Comparison of ENCODE assay signal across 15 mouse cellular contexts in the genomic region with DNA sequence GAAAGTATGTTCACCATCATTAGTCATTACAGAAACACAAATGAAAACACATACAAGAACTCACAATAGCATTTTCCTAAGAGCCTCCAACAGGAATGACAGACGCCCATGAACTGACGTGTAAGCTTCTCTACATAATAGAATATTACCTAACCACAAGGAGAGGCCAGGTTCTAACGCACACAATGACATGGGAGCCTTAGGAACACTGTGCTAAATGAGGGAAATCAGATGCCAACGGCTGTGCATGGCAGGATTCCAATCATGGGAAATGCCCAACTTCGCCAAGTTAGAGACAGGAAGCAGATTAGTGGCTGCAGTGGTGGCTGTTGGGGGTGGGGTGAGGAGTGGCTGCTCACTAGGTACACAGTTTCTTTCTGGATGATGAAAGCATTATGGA.
A peak's percentile ranks its signal among the peaks of the same experiment; 100 is the strongest.
DNase-seq lines count a peak whose midpoint lies in the region; ATAC-seq and TF ChIP-seq lines count a peak whose summit lies in the region.
"Had no signal": no experiment of that assay in that cellular context is flagged by ENCODE, and none has a peak within 500 bp of the region (broad histone marks: within the 10 kb centered on the region; RNA-seq: fewer than 3 reads in every experiment).

No protein-coding gene starts in this region.

- 0 out of 2 replicates have a peak, but pooled peaks cover 5% of the 10 kb centered on the region for H3K4me1 ChIP-seq in hindbrain, embryonic 14.5 days (replicated peaks; ENCODE audit: control insufficient read depth, insufficient read depth, low read length)
- H3K4me1 ChIP-seq in hindbrain, embryonic 11.5 days (replicated peaks; ENCODE audit: control insufficient read depth, insufficient read depth, low read length): no peaks in the 10 kb centered on the region
- no peaks in the 10 kb centered on the region for H3K4me1 ChIP-seq in midbrain, embryonic 11.5 days (ENCODE audit: control insufficient read depth, insufficient read depth, low read length)
- H3K4me1 ChIP-seq in midbrain, embryonic 10.5 days: peaks cover 36% of the 10 kb centered on the region
- H3K4me1 ChIP-seq in embryonic facial prominence, embryonic 14.5 days (ENCODE audit: control insufficient read depth, insufficient read depth, low read length): peaks cover 35% of the 10 kb centered on the region
- no peaks in the 10 kb centered on the region for H3K4me1 ChIP-seq in intestine, postnatal 0 days (replicated peaks; ENCODE audit: control insufficient read depth, insufficient read depth, low read length)

- no peaks in the 10 kb centered on the region for H3K9me3 ChIP-seq in hindbrain, embryonic 14.5 days (ENCODE audit: control insufficient read depth, low read length)
- no peaks in the 10 kb centered on the region for H3K9me3 ChIP-seq in hindbrain, embryonic 11.5 days (ENCODE audit: control insufficient read depth, low read length)
- no peaks in the 10 kb centered on the region for H3K9me3 ChIP-seq in midbrain, embryonic 11.5 days (ENCODE audit: control insufficient read depth, low read length)
- H3K9me3 ChIP-seq in midbrain, embryonic 10.5 days (replicated peaks): no peaks in the 10 kb centered on the region
- no peaks in the 10 kb centered on the region for H3K9me3 ChIP-seq in embryonic facial prominence, embryonic 14.5 days (ENCODE audit: control insufficient read depth, low read length)
- no peaks in the 10 kb centered on the region for H3K9me3 ChIP-seq in intestine, postnatal 0 days (ENCODE audit: control insufficient read depth)
- H3K9me3 ChIP-seq: heart, embryonic 13.5 days; limb, embryonic 10.5 days had no signal

- no peak for TF ChIP-seq CTCF in intestine, postnatal 0 days (IDR thresholded peaks at IDR 0.05; ENCODE audit: low read depth)

- 62% methylated on average over 5 of the region's 5 CpGs for WGBS in hindbrain, embryonic 14.5 days
- 83% methylated on average over 5 of the region's 5 CpGs for WGBS in hindbrain, embryonic 11.5 days
- 75% methylated on average over 5 of the region's 5 CpGs for WGBS in midbrain, embryonic 11.5 days
- WGBS in midbrain, embryonic 10.5 days: 74% methylated on average over 5 of the region's 5 CpGs
- 46% methylated on average over 5 of the region's 5 CpGs for WGBS in embryonic facial prominence, embryonic 14.5 days
- WGBS in intestine, postnatal 0 days: 80% methylated on average over 5 of the region's 5 CpGs

- H3K27me3 ChIP-seq in hindbrain, embryonic 14.5 days (ENCODE audit: control insufficient read depth, insufficient read depth, low read length): no peaks in the 10 kb centered on the region
- H3K27me3 ChIP-seq in hindbrain, embryonic 11.5 days (ENCODE audit: control insufficient read depth, insufficient read depth, low read length): no peaks in the 10 kb centered on the region
- no peaks in the 10 kb centered on the region for H3K27me3 ChIP-seq in midbrain, embryonic 11.5 days (ENCODE audit: control insufficient read depth, insufficient read depth, low read length)
- H3K27me3 ChIP-seq in midbrain, embryonic 10.5 days (ENCODE audit: low read depth, poor library complexity, severe bottlenecking): no peaks in the 10 kb centered on the region; the same call in 1 of the 2 replicates
- no peaks in the 10 kb centered on the region for H3K27me3 ChIP-seq in embryonic facial prominence, embryonic 14.5 days (replicated peaks; ENCODE audit: control insufficient read depth, insufficient read depth, low read length)
- H3K27me3 ChIP-seq in intestine, postnatal 0 days (replicated peaks; ENCODE audit: control insufficient read depth, insufficient read depth, low read length): no peaks in the 10 kb centered on the region
- H3K27me3 ChIP-seq: heart, embryonic 13.5 days had no signal

- H3K27ac ChIP-seq in hindbrain, embryonic 14.5 days: peak overlapping the region; percentile 16; the same call in 1 of the 2 replicates
- H3K27ac ChIP-seq in hindbrain, embryonic 11.5 days (ENCODE audit: low read depth, low read length): no peak overlapping the region
- H3K27ac ChIP-seq in midbrain, embryonic 11.5 days (ENCODE audit: low read depth, low read length): no peak overlapping the region
- no peak overlapping the region for H3K27ac ChIP-seq in midbrain, embryonic 10.5 days (replicated peaks)
- peak overlapping the region; percentile 66 for H3K27ac ChIP-seq in embryonic facial prominence, embryonic 14.5 days (replicated peaks; ENCODE audit: low read depth, low read length)
- H3K27ac ChIP-seq in intestine, postnatal 0 days (ENCODE audit: low read depth, low read length): no peak overlapping the region
- H3K27ac ChIP-seq: heart, embryonic 13.5 days; limb, embryonic 10.5 days had no signal

- no peak overlapping the region for H3K4me2 ChIP-seq in hindbrain, embryonic 14.5 days (replicated peaks)
- H3K4me2 ChIP-seq in hindbrain, embryonic 11.5 days (replicated peaks; ENCODE audit: low read depth, low read length): no peak overlapping the region
- H3K4me2 ChIP-seq in midbrain, embryonic 11.5 days: no peak overlapping the region
- no peak overlapping the region for H3K4me2 ChIP-seq in embryonic facial prominence, embryonic 14.5 days (ENCODE audit: low read depth, low read length)
- H3K4me2 ChIP-seq in intestine, postnatal 0 days (replicated peaks; ENCODE audit: low read depth): no peak overlapping the region
- H3K4me2 ChIP-seq: heart, embryonic 13.5 days had no signal

- ATAC-seq in hindbrain, embryonic 14.5 days (ENCODE audit: low FRiP score): no peak
- no peak for ATAC-seq in hindbrain, embryonic 11.5 days (ENCODE audit: low FRiP score)
- ATAC-seq in midbrain, embryonic 11.5 days (ENCODE audit: low FRiP score): no peak
- peak; percentile 62; the same call in 1 of the 2 replicates for ATAC-seq in embryonic facial prominence, embryonic 14.5 days (ENCODE audit: low read depth)
- no peak for ATAC-seq in intestine, postnatal 0 days
- ATAC-seq: inflammation-experienced regulatory T-cells, adult 6 months; liver, postnatal 0 days had no signal

- no peaks in the 10 kb centered on the region for H3K36me3 ChIP-seq in hindbrain, embryonic 14.5 days (replicated peaks; ENCODE audit: control insufficient read depth, insufficient read depth)
- H3K36me3 ChIP-seq in hindbrain, embryonic 11.5 days (ENCODE audit: control insufficient read depth, insufficient read depth, low read length): no peaks in the 10 kb centered on the region
- no peaks in the 10 kb centered on the region for H3K36me3 ChIP-seq in midbrain, embryonic 11.5 days (ENCODE audit: control insufficient read depth, insufficient read depth, low read length)
- H3K36me3 ChIP-seq in midbrain, embryonic 10.5 days: no peaks in the 10 kb centered on the region
- peaks cover 32% of the 10 kb centered on the region for H3K36me3 ChIP-seq in embryonic facial prominence, embryonic 14.5 days (ENCODE audit: control insufficient read depth, insufficient read depth, low read length)
- no peaks in the 10 kb centered on the region for H3K36me3 ChIP-seq in intestine, postnatal 0 days (ENCODE audit: control insufficient read depth, insufficient read depth)
- H3K36me3 ChIP-seq: heart, embryonic 13.5 days had no signal

- peak; percentile 58 for DNase-seq in hindbrain, embryonic 14.5 days (ENCODE audit: low spot score)
- DNase-seq in hindbrain, embryonic 11.5 days (ENCODE audit: low spot score): no peak
- peak; percentile 59 for DNase-seq in midbrain, embryonic 11.5 days (ENCODE audit: low spot score, missing footprints)
- DNase-seq in midbrain, embryonic 10.5 days (ENCODE audit: low spot score): no peak
- DNase-seq in embryonic facial prominence, embryonic 14.5 days (ENCODE audit: low spot score): peak; percentile 81
- DNase-seq in lung, postnatal 25 days (ENCODE audit: low spot score): peak; percentile 43
- no peak for DNase-seq in c-Kit-positive CD71-positive TER-119-positive erythroid progenitor cells, embryonic 14.5 days (ENCODE audit: low spot score)
- DNase-seq: cerebellum, postnatal 25 days; gastrocnemius, postnatal 10 days; liver, postnatal 0 days; thymus, adult 18-20 months had no signal

- H3K9ac ChIP-seq in hindbrain, embryonic 14.5 days: no peak overlapping the region
- H3K9ac ChIP-seq in hindbrain, embryonic 11.5 days (ENCODE audit: low read depth, low read length): no peak overlapping the region
- H3K9ac ChIP-seq in midbrain, embryonic 11.5 days (ENCODE audit: low read length): no peak overlapping the region
- no peak overlapping the region for H3K9ac ChIP-seq in embryonic facial prominence, embryonic 14.5 days (ENCODE audit: low read depth, low read length)
- no peak overlapping the region for H3K9ac ChIP-seq in intestine, postnatal 0 days (ENCODE audit: low read depth, low read length)
- H3K9ac ChIP-seq: heart, embryonic 13.5 days; liver, postnatal 0 days had no signal

- H3K4me3 ChIP-seq in hindbrain, embryonic 14.5 days (replicated peaks; ENCODE audit: low read length): no peak overlapping the region
- H3K4me3 ChIP-seq in hindbrain, embryonic 11.5 days (ENCODE audit: low read depth, low read length): no peak overlapping the region
- H3K4me3 ChIP-seq in midbrain, embryonic 11.5 days (ENCODE audit: low read depth, low read length): no peak overlapping the region
- H3K4me3 ChIP-seq in midbrain, embryonic 10.5 days: no peak overlapping the region
- H3K4me3 ChIP-seq in embryonic facial prominence, embryonic 14.5 days (ENCODE audit: low read depth, low read length): no peak overlapping the region
- no peak overlapping the region for H3K4me3 ChIP-seq in intestine, postnatal 0 days (ENCODE audit: low read depth, low read length)
- H3K4me3 ChIP-seq: heart, embryonic 13.5 days; limb, embryonic 10.5 days had no signal

Comparison
In these comparisons a context has a peak if more than half of its experiments do, and no peak if none do; other contexts are left out.
1. DNase-seq: peak in hindbrain, embryonic 14.5 days (single experiment), midbrain, embryonic 11.5 days (single experiment), embryonic facial prominence, embryonic 14.5 days (single experiment) and lung, postnatal 25 days (single experiment); none in hindbrain, embryonic 11.5 days (single experiment), midbrain, embryonic 10.5 days (single experiment) and c-Kit-positive CD71-positive TER-119-positive erythroid progenitor cells, embryonic 14.5 days (single experiment).
2. H3K27ac ChIP-seq: peak in hindbrain, embryonic 14.5 days (single experiment) and embryonic facial prominence, embryonic 14.5 days (single experiment); none in hindbrain, embryonic 11.5 days (single experiment), midbrain, embryonic 11.5 days (single experiment), midbrain, embryonic 10.5 days (single experiment) and intestine, postnatal 0 days (single experiment).